Mouse (Mus musculus): ENCODE data around the gene Itpkb. TPM values are rescaled to one million over a fixed set of nuclear protein-coding genes. Genes with fewer than 3 reads are reported as not detected.

Gene Itpkb
- polyA plus RNA-seq, 1 experiment, result 14.9 TPM

DNA sequence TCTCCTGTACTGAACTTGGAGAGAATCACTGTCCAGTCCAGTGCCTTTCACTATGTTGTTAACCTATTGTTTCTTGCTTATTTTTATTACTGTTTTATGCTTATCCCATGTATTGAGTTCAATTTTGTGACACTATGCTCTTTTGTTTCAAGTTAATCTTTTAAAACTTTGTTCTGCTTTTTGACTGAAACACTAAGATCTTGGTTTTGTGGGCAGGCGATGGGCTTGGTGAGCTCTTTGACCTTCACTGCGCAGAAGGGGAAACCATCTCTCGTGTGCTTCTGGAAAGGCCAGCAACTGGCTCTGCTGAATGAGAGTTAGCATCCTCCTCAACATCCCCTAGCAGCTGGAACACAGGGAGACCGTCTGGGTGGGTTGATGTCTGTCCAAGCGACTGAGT, 32.6 kb downstream of the Itpkb start:
- Histone ChIP-seq H3K27ac (ENCODE audit: insufficient read depth, low read depth, low read length) (peak overlapping the region; percentile 82; the same call in 1 of the 2 replicates), H3K4me3 (ENCODE audit: insufficient read depth, low read depth, low read length) (no peak overlapping the region), H3K36me3 (ENCODE audit: control insufficient read depth, insufficient read depth, low read length) (no peaks in the 10 kb centered on the region), H3K27me3 (replicated peaks; ENCODE audit: control insufficient read depth, insufficient read depth, low read length) (no peaks in the 10 kb centered on the region), H3K4me1 (ENCODE audit: control insufficient read depth, insufficient read depth, low read length) (peaks cover 28% of the 10 kb centered on the region)
- WGBS, result 71% methylated on average over 5 of the region's 5 CpGs
- no peak for DNase-seq
- TF ChIP-seq POLR2A (IDR thresholded peaks at IDR 0.05; ENCODE audit: low read depth, low read length) (no peak), CTCF (conservative IDR thresholded peaks at IDR 0.05; ENCODE audit: insufficient read depth, insufficient read length, low read depth, low read length) (no peak)

- H3K4me3 ChIP-seq (ENCODE audit: insufficient read depth, low read depth, low read length), result no peak overlapping the region
- 47% methylated on average over 3 of the region's 3 CpGs for WGBS
- H3K27ac ChIP-seq (ENCODE audit: insufficient read depth, low read depth, low read length), result peak overlapping the region; percentile 82
- H3K4me1 ChIP-seq (ENCODE audit: control insufficient read depth, insufficient read depth, low read length), result peaks cover 23% of the 10 kb centered on the region
- no peak for DNase-seq
- H3K27me3 ChIP-seq (replicated peaks; ENCODE audit: control insufficient read depth, insufficient read depth, low read length), result no peaks in the 10 kb centered on the region
- TF ChIP-seq CTCF (conservative IDR thresholded peaks at IDR 0.05; ENCODE audit: insufficient read depth, insufficient read length, low read depth, low read length) (no peak), POLR2A (IDR thresholded peaks at IDR 0.05; ENCODE audit: low read depth, low read length) (no peak)
- no peaks in the 10 kb centered on the region for H3K36me3 ChIP-seq (ENCODE audit: control insufficient read depth, insufficient read depth, low read length)
These were observed 33.0 kb downstream of the Itpkb start for GRCm38 (mm10) chr1:180363317-180363716.

- H3K27me3 ChIP-seq (replicated peaks; ENCODE audit: control insufficient read depth, insufficient read depth, low read length), result no peaks in the 10 kb centered on the region
- 0 out of 2 replicates have a peak overlapping the region, but pooled peaks have one; percentile 1 for H3K4me3 ChIP-seq (ENCODE audit: insufficient read depth, low read depth, low read length)
- DNase-seq, result peak; percentile 61
- 20% methylated on average over 17 of the region's 17 CpGs for WGBS
- H3K36me3 ChIP-seq (ENCODE audit: control insufficient read depth, insufficient read depth, low read length), result no peaks in the 10 kb centered on the region
- H3K4me1 ChIP-seq (ENCODE audit: control insufficient read depth, insufficient read depth, low read length), result peaks cover 23% of the 10 kb centered on the region
- TF ChIP-seq POLR2A (IDR thresholded peaks at IDR 0.05; ENCODE audit: low read depth, low read length) (no peak), CTCF (conservative IDR thresholded peaks at IDR 0.05; ENCODE audit: insufficient read depth, insufficient read length, low read depth, low read length) (no peak)
- H3K27ac ChIP-seq (ENCODE audit: insufficient read depth, low read depth, low read length), result peak overlapping the region; percentile 82
These were observed 33.7 kb downstream of the Itpkb start for GRCm38 (mm10) chr1:180364005-180364404.

GRCm38 (mm10) chr1:180364720-180365119, 34.4 kb downstream of the Itpkb start:
- H3K4me1 ChIP-seq (ENCODE audit: control insufficient read depth, insufficient read depth, low read length), result peaks cover 23% of the 10 kb centered on the region
- H3K4me3 ChIP-seq (ENCODE audit: insufficient read depth, low read depth, low read length), result no peak overlapping the region
- 37% methylated on average over 2 of the region's 2 CpGs for WGBS
- H3K27ac ChIP-seq (ENCODE audit: insufficient read depth, low read depth, low read length), result peak overlapping the region; percentile 24; the same call in 1 of the 2 replicates
- DNase-seq, result no peak
- no peaks in the 10 kb centered on the region for H3K27me3 ChIP-seq (replicated peaks; ENCODE audit: control insufficient read depth, insufficient read depth, low read length)
- H3K36me3 ChIP-seq (ENCODE audit: control insufficient read depth, insufficient read depth, low read length), result no peaks in the 10 kb centered on the region
- TF ChIP-seq CTCF (conservative IDR thresholded peaks at IDR 0.05; ENCODE audit: insufficient read depth, insufficient read length, low read depth, low read length) (no peak), POLR2A (IDR thresholded peaks at IDR 0.05; ENCODE audit: low read depth, low read length) (no peak)

DNA sequence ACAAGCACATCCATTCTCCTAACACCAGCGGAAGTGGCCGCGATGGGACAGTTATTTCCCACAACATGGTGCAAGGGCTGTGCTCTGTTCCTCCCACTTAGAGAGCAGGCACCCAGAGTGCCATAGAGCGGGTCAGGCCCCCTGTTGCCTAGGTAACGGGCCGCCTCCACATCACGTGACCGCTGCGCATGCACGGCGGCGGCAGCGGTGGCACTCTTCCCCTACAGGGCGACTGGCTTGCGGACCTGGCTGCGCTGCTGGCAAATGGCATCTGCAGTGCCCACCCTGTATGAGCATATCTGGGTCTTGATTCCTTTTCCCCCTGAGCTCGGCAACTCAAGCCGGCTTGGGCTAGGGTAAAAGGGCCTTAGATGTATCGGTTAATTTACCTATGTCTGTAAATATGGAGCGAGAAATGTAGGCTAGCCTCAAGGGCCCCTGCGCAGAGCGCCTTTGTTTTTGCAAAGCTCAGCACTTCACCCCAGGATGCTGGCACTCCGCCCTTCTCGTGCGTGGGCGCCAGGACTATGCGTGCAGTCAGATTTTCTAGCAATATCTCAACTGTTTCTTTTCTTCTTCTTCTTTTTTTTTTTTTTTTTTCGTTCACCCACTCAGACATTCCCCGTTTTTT, 35.0 kb downstream of the Itpkb start:
- TF ChIP-seq CTCF (conservative IDR thresholded peaks at IDR 0.05; ENCODE audit: insufficient read depth, insufficient read length, low read depth, low read length) (0 out of 2 replicates have a peak, but pooled peaks have one; percentile 28), POLR2A (IDR thresholded peaks at IDR 0.05; ENCODE audit: low read depth, low read length) (no peak)
- H3K36me3 ChIP-seq (ENCODE audit: control insufficient read depth, insufficient read depth, low read length), result no peaks in the 10 kb centered on the region
- H3K27ac ChIP-seq (ENCODE audit: insufficient read depth, low read depth, low read length), result peak overlapping the region; percentile 13; the same call in 1 of the 2 replicates
- 10% methylated on average over 29 of the region's 29 CpGs for WGBS
- H3K27me3 ChIP-seq (replicated peaks; ENCODE audit: control insufficient read depth, insufficient read depth, low read length), result no peaks in the 10 kb centered on the region
- peaks cover 23% of the 10 kb centered on the region for H3K4me1 ChIP-seq (ENCODE audit: control insufficient read depth, insufficient read depth, low read length)
- H3K4me3 ChIP-seq (ENCODE audit: insufficient read depth, low read depth, low read length), result peak overlapping the region; percentile 48
- DNase-seq, result peak; percentile 96

DNA sequence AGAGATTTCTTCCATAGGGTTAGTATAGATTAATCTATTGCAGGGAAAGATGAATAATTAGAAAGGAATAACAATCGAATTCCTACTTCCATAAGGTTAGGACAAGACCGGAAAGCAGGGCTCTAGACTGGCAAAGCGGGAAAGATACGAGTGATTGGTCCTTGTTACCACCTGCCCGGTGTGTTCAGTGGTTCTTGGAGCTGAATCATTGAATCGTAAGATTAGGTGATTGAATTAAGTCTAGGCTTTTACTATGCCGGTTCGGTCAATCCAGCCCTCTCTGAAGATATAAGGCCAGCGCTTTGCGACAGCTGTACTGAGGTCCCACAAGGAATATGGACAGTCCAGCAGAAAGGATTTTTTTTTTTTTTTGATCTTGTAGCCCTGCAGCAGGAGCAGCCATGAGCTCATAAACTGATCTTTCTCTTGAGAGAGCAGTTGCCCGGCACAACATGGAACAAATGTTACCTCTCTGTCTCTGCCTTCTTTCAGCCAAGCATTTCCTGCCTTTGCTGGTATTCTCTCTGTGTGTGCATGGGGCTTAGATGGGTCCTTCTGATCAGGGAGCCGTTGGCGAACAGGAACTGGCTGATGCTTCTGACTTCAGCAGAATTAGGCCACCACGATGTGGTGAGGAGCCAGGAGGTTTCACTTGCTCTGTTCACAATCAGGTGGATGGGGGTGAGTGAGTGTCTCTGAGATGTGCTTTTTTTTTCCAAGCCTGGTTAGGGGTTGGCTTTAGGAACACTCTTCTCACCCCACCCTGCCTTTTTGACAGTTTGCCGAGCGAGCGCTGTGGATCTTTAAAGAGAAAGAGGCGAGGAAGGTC, 35.9 kb downstream of the Itpkb start:
- Histone ChIP-seq H3K36me3 (ENCODE audit: control insufficient read depth, insufficient read depth, low read length) (no peaks in the 10 kb centered on the region), H3K4me3 (ENCODE audit: insufficient read depth, low read depth, low read length) (no peak overlapping the region), H3K4me1 (ENCODE audit: control insufficient read depth, insufficient read depth, low read length) (peaks cover 28% of the 10 kb centered on the region), H3K27me3 (replicated peaks; ENCODE audit: control insufficient read depth, insufficient read depth, low read length) (no peaks in the 10 kb centered on the region), H3K27ac (ENCODE audit: insufficient read depth, low read depth, low read length) (no peak overlapping the region)
- TF ChIP-seq CTCF (conservative IDR thresholded peaks at IDR 0.05; ENCODE audit: insufficient read depth, insufficient read length, low read depth, low read length) (no peak), POLR2A (IDR thresholded peaks at IDR 0.05; ENCODE audit: low read depth, low read length) (no peak)
- WGBS, result 74% methylated on average over 18 of the region's 18 CpGs
- DNase-seq, result no peak

DNA sequence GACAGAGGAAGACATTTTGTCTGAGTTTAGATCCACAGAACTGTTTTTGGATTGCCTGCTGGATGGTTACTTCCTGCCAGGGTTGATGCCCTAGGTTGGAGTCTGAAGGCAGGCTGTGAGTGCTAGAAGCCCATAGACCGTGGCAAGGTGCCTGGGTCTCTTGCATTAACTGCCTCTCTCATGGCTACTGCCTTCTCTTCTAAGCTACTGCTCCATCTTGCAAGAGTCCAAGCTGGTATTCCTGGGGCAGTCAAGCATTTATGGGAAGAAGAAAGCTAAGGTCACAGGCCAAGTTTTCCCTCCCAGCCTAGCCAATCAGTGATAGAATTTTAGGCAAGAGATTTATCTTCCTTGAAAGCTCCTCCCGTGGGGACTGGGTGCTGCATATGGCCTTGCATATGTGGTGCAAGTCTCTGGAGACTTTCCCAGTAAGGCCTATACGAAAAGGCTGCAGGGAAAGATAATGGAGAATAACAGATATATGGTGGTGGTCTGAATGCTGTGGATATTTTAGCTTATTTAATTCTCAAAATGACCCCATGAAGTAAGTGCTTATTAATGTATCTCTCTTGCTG, 36.8 kb downstream of the Itpkb start:
- no peaks in the 10 kb centered on the region for H3K27me3 ChIP-seq (replicated peaks; ENCODE audit: control insufficient read depth, insufficient read depth, low read length)
- no peak overlapping the region for H3K4me3 ChIP-seq (ENCODE audit: insufficient read depth, low read depth, low read length)
- WGBS, result 57% methylated on average over 3 of the region's 3 CpGs
- peak; percentile 34 for DNase-seq
- H3K4me1 ChIP-seq (ENCODE audit: control insufficient read depth, insufficient read depth, low read length), result peaks cover 28% of the 10 kb centered on the region
- H3K36me3 ChIP-seq (ENCODE audit: control insufficient read depth, insufficient read depth, low read length), result no peaks in the 10 kb centered on the region
- H3K27ac ChIP-seq (ENCODE audit: insufficient read depth, low read depth, low read length), result no peak overlapping the region
- TF ChIP-seq POLR2A (IDR thresholded peaks at IDR 0.05; ENCODE audit: low read depth, low read length) (no peak), CTCF (conservative IDR thresholded peaks at IDR 0.05; ENCODE audit: insufficient read depth, insufficient read length, low read depth, low read length) (no peak)
